Mouse (Mus musculus) thymus, adult 2 months (tissue): ENCODE measurements at regions not wholly inside any gene's neighbourhood (a gene's known extent, or its start where the extent isn't known, plus 50 kb on each side); places are given as distances from the start of the nearest gene placed in this dataset.

ENCODE experiments used
- CTCF ChIP-seq: fragments of 200-500 bp; IDR thresholded peaks from 2 replicates; pipeline ENCODE4 v1.5.1; 2012; ENCODE audit warnings: mild to moderate bottlenecking, control low read depth, low read length, moderate library complexity, borderline replicate concordance; ENCODE audit not compliant: control insufficient read depth, poor library complexity, insufficient read depth; ENCODE audit errors: extremely low read depth
- POLR2A ChIP-seq: fragments of 200-500 bp; IDR thresholded peaks from 2 replicates; pipeline ENCODE4 v1.6.1; 2012; ENCODE audit warnings: mild to moderate bottlenecking, low read length, control low read depth, moderate library complexity; ENCODE audit not compliant: control insufficient read depth, poor library complexity, insufficient read depth; ENCODE audit errors: extremely low read depth

GRCm38 (mm10) chr10:117557666-117558065 lies 71.6 kb upstream of the Cpm start:
- no peak for TF ChIP-seq CTCF
- TF ChIP-seq POLR2A, result no peak
